Mouse (Mus musculus) liver, embryonic 16.5 days (tissue): ENCODE measurements around the gene Btbd9. TPM values are rescaled to one million over a fixed set of nuclear protein-coding genes. Genes with fewer than 3 reads are reported as not detected.

Experiments
- ATAC-seq: fragments of 200-750 bp; cut with Nextera tagmentation; 2 replicates; pipeline ENCODE4 v1.8.0; 2017; ENCODE audit warnings: low read depth, mild to moderate bottlenecking, moderate number of reproducible peaks, moderate library complexity
- H3K27ac ChIP-seq: fragments of 300-500 bp; sonication (generic); 2 replicates; pipeline ENCODE4 v1.5.1; 2014; ENCODE audit warnings: mild to moderate bottlenecking, low read length
- H3K27me3 ChIP-seq: fragments of 300-500 bp; sonication (generic); 2 replicates; pipeline ENCODE4 v1.6.1; 2014; ENCODE audit warnings: low read depth, low read length, mixed read lengths; ENCODE audit not compliant: control insufficient read depth, insufficient read depth
- H3K36me3 ChIP-seq: fragments of 300-500 bp; sonication (generic); 2 replicates; pipeline ENCODE4 v1.6.1; 2014; ENCODE audit warnings: mild to moderate bottlenecking; ENCODE audit not compliant: control insufficient read depth, insufficient read depth
- H3K4me1 ChIP-seq: fragments of 300-500 bp; sonication (generic); 2 replicates; pipeline ENCODE4 v1.6.1; 2014; ENCODE audit warnings: low read depth, low read length, mixed read lengths; ENCODE audit not compliant: control insufficient read depth
- H3K4me2 ChIP-seq: fragments of 300-500 bp; sonication (generic); 2 replicates; pipeline ENCODE4 v1.6.1; 2014; ENCODE audit warnings: low read depth, low read length, mixed read lengths
- H3K4me3 ChIP-seq: fragments of 300-500 bp; sonication (generic); 2 replicates; pipeline ENCODE4 v1.5.1; 2014; ENCODE audit warnings: low read depth, mild to moderate bottlenecking, low read length
- H3K9ac ChIP-seq: fragments of 300-500 bp; sonication (generic); 2 replicates; pipeline ENCODE4 v1.6.1; 2014; ENCODE audit warnings: low read depth, low read length
- H3K9me3 ChIP-seq: fragments of 300-500 bp; sonication (generic); replicated peaks from 2 replicates; pipeline ENCODE4 v1.6.1; 2016; ENCODE audit warnings: low read length; ENCODE audit not compliant: control insufficient read depth
- WGBS: fragments of 180-500 bp; shearing (Covaris S2); extraction: QIAGEN DNeasy Blood & Tissue Kit; methylation state at CpG from one replicate; pipeline ENCODE4 v1.1.7; 2014; ENCODE audit not compliant: insufficient replicate concordance; 5-methylcytosine and 5-hydroxymethylcytosine counted together
- polyA plus RNA-seq: library from polyadenylated mRNA; unstranded; fragments of >200 nt; fragmentation: Nextera tagmentation; extraction: Ambion mirVana; gene quantifications from 2 replicates; pipeline ENCODE4 v1.2.1, GENCODE M21; 2015

The Btbd9 gene
- polyA plus RNA-seq, 1 experiment from 2014 or later, result 13.2 TPM

GRCm38 (mm10) chr17:30244651-30245307 is 331.5 kb downstream of the Btbd9 start:
- ATAC-seq, result no peak
- no peaks in the 10 kb centered on the region; the same call in none of the 2 replicates for H3K4me1 ChIP-seq
- no peak overlapping the region for H3K4me2 ChIP-seq
- no peak overlapping the region for H3K9ac ChIP-seq
- H3K4me3 ChIP-seq, result no peak overlapping the region
- no peak overlapping the region for H3K27ac ChIP-seq
- no peaks in the 10 kb centered on the region for H3K27me3 ChIP-seq
- no peaks in the 10 kb centered on the region for H3K9me3 ChIP-seq
- no peaks in the 10 kb centered on the region for H3K36me3 ChIP-seq
- 71% methylated on average over 14 of the region's 14 CpGs for WGBS

DNA sequence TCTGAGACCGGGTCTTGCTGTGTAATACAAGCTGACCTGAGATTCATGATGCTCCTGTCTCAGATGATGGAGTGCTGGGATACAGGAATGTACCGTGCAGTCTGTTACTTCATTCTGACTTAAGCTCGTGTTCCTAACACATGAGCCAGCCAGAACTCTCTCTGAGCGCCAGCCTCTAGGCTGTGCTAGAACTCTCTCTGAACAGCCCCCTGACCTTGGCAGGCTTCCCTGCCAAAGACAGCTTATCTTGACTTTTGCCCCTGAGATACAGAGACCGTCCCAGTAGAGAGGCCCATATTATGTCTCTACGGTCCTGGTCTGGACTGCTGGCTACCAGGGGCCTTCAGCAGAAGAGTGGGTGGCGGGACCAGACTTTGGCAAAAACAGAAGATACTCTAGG is 332.7 kb downstream of the Btbd9 start:
- H3K27ac ChIP-seq, result no peak overlapping the region
- no peak overlapping the region for H3K4me2 ChIP-seq
- 57% methylated on average over 7 of the region's 7 CpGs for WGBS
- no peaks in the 10 kb centered on the region for H3K27me3 ChIP-seq
- H3K4me3 ChIP-seq, result no peak overlapping the region
- H3K9me3 ChIP-seq, result no peaks in the 10 kb centered on the region
- H3K4me1 ChIP-seq, result no peaks in the 10 kb centered on the region; the same call in none of the 2 replicates
- H3K36me3 ChIP-seq, result no peaks in the 10 kb centered on the region
- no peak; the same call in 1 of the 2 replicates for ATAC-seq
- no peak overlapping the region for H3K9ac ChIP-seq

DNA sequence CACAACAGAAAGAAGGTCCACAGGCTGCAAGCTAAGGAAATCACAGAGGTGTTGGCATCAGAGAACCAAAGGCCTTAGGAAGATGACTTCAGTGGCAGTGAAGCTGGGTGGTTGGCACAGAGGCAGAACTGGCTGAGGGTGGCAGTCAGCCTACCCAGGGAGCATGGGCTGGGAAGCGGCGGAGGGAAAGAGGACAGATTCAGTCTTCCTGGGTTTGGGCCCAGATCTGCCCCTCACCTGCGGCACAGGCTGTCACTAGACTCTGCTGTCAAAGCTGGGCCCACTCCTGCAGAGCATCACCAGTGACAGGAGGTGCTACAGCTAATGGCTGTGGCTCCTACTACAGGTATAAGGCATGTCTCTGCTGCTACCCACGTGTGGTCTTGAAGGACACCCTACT is 333.6 kb downstream of the Btbd9 start:
- 77% methylated on average over 4 of the region's 4 CpGs for WGBS
- no peak for ATAC-seq
- no peak overlapping the region for H3K4me2 ChIP-seq

DNA sequence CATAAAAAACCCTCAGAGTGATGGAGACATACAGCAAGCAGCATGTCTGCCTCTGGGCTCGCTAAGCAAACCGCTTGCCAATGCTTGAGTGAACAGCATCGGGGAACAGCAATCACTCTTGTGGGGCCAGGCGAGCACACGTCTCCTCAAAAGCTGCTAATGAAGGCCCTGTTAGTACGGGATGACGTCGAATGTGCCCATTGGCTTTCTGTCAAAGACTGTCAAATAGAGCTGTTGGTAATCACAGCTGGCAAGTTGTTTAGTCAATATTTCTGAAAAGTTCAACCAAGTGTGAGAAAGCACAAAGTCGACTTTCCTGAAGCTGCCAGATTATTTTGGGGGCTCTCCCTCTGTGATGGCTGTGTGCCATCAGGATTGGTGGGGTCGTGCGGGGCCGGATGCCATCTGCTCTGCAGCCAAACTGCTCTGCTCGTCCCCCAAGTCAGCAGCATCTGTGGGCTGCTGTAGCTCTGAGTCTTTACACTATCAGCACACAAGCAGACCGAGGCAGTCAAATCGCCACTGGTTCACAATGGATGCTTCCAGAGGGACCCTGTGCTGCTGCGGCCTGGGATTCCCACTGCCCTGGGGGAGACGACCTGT is 334.5 kb downstream of the Btbd9 start:
- H3K9me3 ChIP-seq, result no peaks in the 10 kb centered on the region
- WGBS, result 77% methylated on average over 17 of the region's 17 CpGs

More for the DNA sequence above, 333.6 kb downstream of the Btbd9 start:
- H3K9me3 ChIP-seq, result no peaks in the 10 kb centered on the region
- no peak overlapping the region for H3K4me3 ChIP-seq
- H3K27me3 ChIP-seq, result no peaks in the 10 kb centered on the region
- H3K27ac ChIP-seq, result no peak overlapping the region
- H3K4me1 ChIP-seq, result no peaks in the 10 kb centered on the region; the same call in none of the 2 replicates
- H3K9ac ChIP-seq, result no peak overlapping the region
- H3K36me3 ChIP-seq, result no peaks in the 10 kb centered on the region

DNA sequence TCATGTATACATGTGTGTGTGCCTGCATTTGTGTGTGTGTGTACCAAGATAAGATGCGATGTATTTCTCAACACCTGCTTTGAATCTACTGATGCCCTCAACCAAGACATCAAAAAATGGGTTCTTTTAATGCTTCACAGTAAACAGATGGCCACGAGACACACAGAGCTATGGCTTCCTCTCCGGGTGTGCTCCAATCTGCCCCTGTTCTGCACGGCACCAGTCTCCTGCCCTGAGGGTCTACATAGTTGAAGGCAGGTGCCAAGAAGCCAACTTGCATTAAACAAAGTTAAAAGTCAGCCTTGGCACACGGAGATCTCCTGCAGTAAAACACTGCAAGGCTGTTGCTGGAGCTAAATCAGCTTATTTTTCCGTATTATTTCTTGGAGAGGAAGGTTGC is 335.2 kb downstream of the Btbd9 start:
- Histone ChIP-seq H3K27me3 (no peaks in the 10 kb centered on the region), H3K4me3 (no peak overlapping the region), H3K4me1 (no peaks in the 10 kb centered on the region; the same call in none of the 2 replicates), H3K4me2 (no peak overlapping the region), H3K36me3 (no peaks in the 10 kb centered on the region), H3K9ac (no peak overlapping the region), H3K27ac (no peak overlapping the region), H3K9me3 (no peaks in the 10 kb centered on the region)
- ATAC-seq, result no peak
- 66% methylated on average over 6 of the region's 6 CpGs for WGBS

More for the DNA sequence above, 334.5 kb downstream of the Btbd9 start:
- Histone ChIP-seq H3K9ac (no peak overlapping the region), H3K27me3 (no peaks in the 10 kb centered on the region), H3K27ac (no peak overlapping the region), H3K4me1 (no peaks in the 10 kb centered on the region; the same call in none of the 2 replicates), H3K4me2 (no peak overlapping the region), H3K36me3 (no peaks in the 10 kb centered on the region), H3K4me3 (no peak overlapping the region)
- ATAC-seq, result no peak

GRCm38 (mm10) chr17:30240659-30241058 is 335.6 kb downstream of the Btbd9 start:
- Histone ChIP-seq H3K4me2 (no peak overlapping the region), H3K4me1 (no peaks in the 10 kb centered on the region; the same call in none of the 2 replicates), H3K9me3 (no peaks in the 10 kb centered on the region), H3K27me3 (no peaks in the 10 kb centered on the region), H3K4me3 (no peak overlapping the region), H3K27ac (no peak overlapping the region), H3K36me3 (no peaks in the 10 kb centered on the region), H3K9ac (no peak overlapping the region)
- ATAC-seq, result no peak
- 68% methylated on average over 4 of the region's 4 CpGs for WGBS

- Histone ChIP-seq H3K27ac (no peak overlapping the region), H3K4me2 (no peak overlapping the region), H3K4me1 (no peaks in the 10 kb centered on the region), H3K36me3 (no peaks in the 10 kb centered on the region), H3K9me3 (no peaks in the 10 kb centered on the region), H3K4me3 (no peak overlapping the region), H3K27me3 (no peaks in the 10 kb centered on the region), H3K9ac (no peak overlapping the region)
- WGBS, result 68% methylated on average over 5 of the region's 5 CpGs
- no peak for ATAC-seq
These were observed 336.8 kb downstream of the Btbd9 start for GRCm38 (mm10) chr17:30239458-30239857.

DNA sequence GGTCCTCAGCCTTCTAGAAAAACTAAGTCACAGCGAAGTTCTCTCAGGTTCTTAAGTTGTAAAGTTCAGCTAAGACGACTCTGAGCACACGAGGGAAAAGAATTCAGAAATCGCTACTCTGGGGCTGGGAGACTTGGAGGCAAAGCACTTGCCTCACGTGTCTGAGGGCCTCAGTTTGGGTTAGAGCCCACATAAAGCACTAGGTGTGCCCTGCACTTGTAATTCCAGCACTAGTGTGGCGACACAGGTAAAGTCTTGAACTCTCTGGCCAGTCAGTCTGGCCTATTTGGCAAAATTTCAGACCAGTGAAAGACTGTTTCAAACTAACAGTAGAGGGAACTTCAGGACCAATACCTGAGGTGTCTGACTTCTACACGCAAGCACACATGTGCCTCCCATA is 338.7 kb downstream of the Btbd9 start:
- 68% methylated on average over 7 of the region's 7 CpGs for WGBS

DNA sequence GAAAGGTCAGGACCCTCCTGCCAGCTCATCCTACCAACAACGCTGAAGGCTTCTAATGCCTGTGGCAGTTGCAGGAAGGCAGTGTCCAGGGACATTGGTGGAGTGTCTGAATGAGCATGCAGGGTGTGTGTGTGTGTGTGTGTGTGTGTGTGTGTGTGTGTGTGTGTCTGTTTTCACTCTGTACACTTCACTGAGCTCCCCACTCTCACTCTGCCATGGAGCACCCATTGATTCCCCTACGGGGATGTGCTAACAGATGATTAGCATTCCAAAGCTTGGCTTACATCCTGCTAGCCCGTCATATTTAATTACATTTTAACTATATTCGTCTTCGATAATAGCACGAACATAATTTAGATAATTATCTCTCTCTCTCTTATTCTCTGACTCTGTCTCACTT is 339.7 kb downstream of the Btbd9 start:
- WGBS, result 77% methylated on average over 6 of the region's 6 CpGs
- ATAC-seq, result no peak
- no peak overlapping the region for H3K4me3 ChIP-seq

More for the DNA sequence above, 338.7 kb downstream of the Btbd9 start:
- Histone ChIP-seq H3K27ac (no peak overlapping the region), H3K4me3 (no peak overlapping the region), H3K27me3 (no peaks in the 10 kb centered on the region), H3K4me1 (no peaks in the 10 kb centered on the region), H3K9ac (no peak overlapping the region), H3K9me3 (no peaks in the 10 kb centered on the region), H3K4me2 (no peak overlapping the region), H3K36me3 (no peaks in the 10 kb centered on the region)
- no peak for ATAC-seq

More for the DNA sequence above, 339.7 kb downstream of the Btbd9 start:
- Histone ChIP-seq H3K36me3 (no peaks in the 10 kb centered on the region), H3K27ac (no peak overlapping the region), H3K4me2 (no peak overlapping the region), H3K9ac (no peak overlapping the region), H3K9me3 (no peaks in the 10 kb centered on the region), H3K4me1 (no peaks in the 10 kb centered on the region), H3K27me3 (no peaks in the 10 kb centered on the region)
